Mouse (Mus musculus) hindbrain, embryonic 16.5 days (tissue): ENCODE measurements around the gene Tenm4. TPM values are rescaled to one million over a fixed set of nuclear protein-coding genes. Genes with fewer than 3 reads are reported as not detected.

Experiments used
- ATAC-seq: fragments of 200-750 bp; cut with Nextera tagmentation; 2 replicates; pipeline ENCODE4 v1.8.0; 2017; ENCODE audit warnings: moderate TSS enrichment, moderate library complexity
- H3K27ac ChIP-seq: fragments of 300-500 bp; sonication (generic); 2 replicates; pipeline ENCODE4 v1.5.1; 2014; ENCODE audit warnings: low read depth, mild to moderate bottlenecking, control low read depth, low read length, moderate library complexity
- H3K27me3 ChIP-seq: fragments of 300-500 bp; sonication (generic); replicated peaks from 2 replicates; pipeline ENCODE4 v1.6.1; 2014; ENCODE audit warnings: low read length; ENCODE audit not compliant: control insufficient read depth, insufficient read depth
- H3K36me3 ChIP-seq: fragments of 300-500 bp; sonication (generic); 2 replicates; pipeline ENCODE4 v1.6.1; 2014; ENCODE audit warnings: mild to moderate bottlenecking, low read length, moderate library complexity, mixed read lengths; ENCODE audit not compliant: control insufficient read depth, insufficient read depth
- H3K4me1 ChIP-seq: fragments of 300-500 bp; sonication (generic); 2 replicates; pipeline ENCODE4 v1.6.1; 2014; ENCODE audit warnings: low read depth, low read length; ENCODE audit not compliant: control insufficient read depth, insufficient read depth
- H3K4me2 ChIP-seq: fragments of 300-500 bp; sonication (generic); 2 replicates; pipeline ENCODE4 v1.6.1; 2014; ENCODE audit warnings: mild to moderate bottlenecking, low read length, control low read depth, moderate library complexity
- H3K4me3 ChIP-seq: fragments of 300-500 bp; sonication (generic); 2 replicates; pipeline ENCODE4 v1.5.1; 2014; ENCODE audit warnings: mild to moderate bottlenecking, low read length, control low read depth, moderate library complexity
- H3K9ac ChIP-seq: fragments of 300-500 bp; sonication (generic); 2 replicates; pipeline ENCODE4 v1.6.1; 2014; ENCODE audit warnings: low read depth, mild to moderate bottlenecking, control low read depth, low read length, moderate library complexity
- H3K9me3 ChIP-seq: fragments of 300-500 bp; sonication (generic); 2 replicates; pipeline ENCODE4 v1.6.1; 2014; ENCODE audit warnings: mild to moderate bottlenecking, low read length, moderate library complexity; ENCODE audit not compliant: control insufficient read depth
- WGBS: fragments of 180-500 bp; shearing (Covaris S2); extraction: QIAGEN DNeasy Blood & Tissue Kit; methylation state at CpG from one replicate; pipeline ENCODE4 v1.1.7; 2014; 5-methylcytosine and 5-hydroxymethylcytosine counted together
- polyA plus RNA-seq: library from polyadenylated mRNA; unstranded; fragments of >200 nt; fragmentation: Nextera tagmentation; extraction: Ambion mirVana; gene quantifications from 2 replicates; pipeline ENCODE4 v1.2.1, GENCODE M21; 2015

Tenm4 gene
- polyA plus RNA-seq, 1 experiment from 2014 or later, result 32.4 TPM

DNA sequence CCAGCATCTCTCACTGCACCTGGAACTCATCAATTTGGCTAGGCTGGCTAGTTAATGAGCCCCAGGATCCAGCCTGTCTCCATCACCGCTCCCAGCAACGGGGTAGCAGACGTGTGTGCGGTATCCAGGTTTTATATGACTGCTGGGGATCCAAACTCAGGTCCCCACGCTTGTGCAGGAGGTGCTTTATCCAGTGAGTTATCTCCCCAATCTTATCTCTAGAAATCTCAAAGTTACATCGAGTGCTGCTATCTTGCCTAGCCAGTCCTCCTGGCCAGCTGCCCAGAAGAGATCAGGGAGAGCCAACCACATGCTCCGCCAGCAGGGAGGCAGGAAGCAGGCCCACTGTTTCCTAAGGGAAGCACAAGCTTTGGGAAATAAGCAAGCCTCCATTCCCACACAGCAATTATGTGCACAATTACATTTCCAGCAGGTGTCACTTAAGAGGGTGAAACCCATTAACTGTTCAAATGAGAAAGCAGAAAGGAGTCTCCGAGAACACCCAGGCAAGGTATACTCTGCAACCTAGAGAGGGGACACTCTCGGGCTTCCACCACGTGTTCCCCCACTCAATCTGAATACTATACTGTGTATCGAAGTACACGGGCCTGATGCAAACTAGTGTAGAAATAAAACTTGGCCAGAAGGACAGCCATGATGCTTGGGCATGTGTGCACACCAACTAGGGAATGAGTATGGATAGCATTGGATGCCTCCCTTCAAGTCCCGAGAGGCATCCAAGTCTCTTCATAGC, 246.4 kb downstream of the Tenm4 start:
- Histone ChIP-seq H3K4me2 (no peak overlapping the region), H3K27me3 (no peaks in the 10 kb centered on the region), H3K4me1 (peaks cover 23% of the 10 kb centered on the region), H3K9me3 (no peaks in the 10 kb centered on the region), H3K27ac (no peak overlapping the region), H3K36me3 (no peaks in the 10 kb centered on the region), H3K4me3 (no peak overlapping the region), H3K9ac (no peak overlapping the region)
- WGBS, result 59% methylated on average over 13 of the region's 13 CpGs
- peak; percentile 57 for ATAC-seq

DNA sequence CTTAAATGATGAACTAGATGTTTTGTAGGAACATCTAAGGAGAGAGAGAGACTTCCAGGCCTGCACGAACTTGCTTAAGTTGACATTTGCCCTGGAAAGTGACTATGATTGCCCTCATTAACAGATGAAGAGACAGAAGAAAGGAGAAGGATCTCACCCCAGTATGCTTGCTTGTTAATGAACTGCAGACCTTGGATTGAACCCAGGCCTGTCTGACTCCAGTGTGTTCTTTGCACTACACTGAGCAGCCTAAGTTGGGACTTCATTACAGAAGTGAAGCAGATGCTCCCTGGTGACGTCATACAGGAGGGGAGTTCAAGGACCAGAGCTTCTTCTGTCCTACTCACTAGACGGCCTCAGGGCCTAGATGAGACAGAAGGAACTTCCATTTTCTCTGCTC, 247.1 kb downstream of the Tenm4 start:
- Histone ChIP-seq H3K4me3 (no peak overlapping the region), H3K9ac (no peak overlapping the region), H3K27me3 (no peaks in the 10 kb centered on the region), H3K27ac (no peak overlapping the region), H3K36me3 (no peaks in the 10 kb centered on the region), H3K9me3 (no peaks in the 10 kb centered on the region), H3K4me2 (no peak overlapping the region), H3K4me1 (peaks cover 23% of the 10 kb centered on the region)
- WGBS, result 82% methylated on average over 3 of the region's 3 CpGs
- ATAC-seq, result no peak

DNA sequence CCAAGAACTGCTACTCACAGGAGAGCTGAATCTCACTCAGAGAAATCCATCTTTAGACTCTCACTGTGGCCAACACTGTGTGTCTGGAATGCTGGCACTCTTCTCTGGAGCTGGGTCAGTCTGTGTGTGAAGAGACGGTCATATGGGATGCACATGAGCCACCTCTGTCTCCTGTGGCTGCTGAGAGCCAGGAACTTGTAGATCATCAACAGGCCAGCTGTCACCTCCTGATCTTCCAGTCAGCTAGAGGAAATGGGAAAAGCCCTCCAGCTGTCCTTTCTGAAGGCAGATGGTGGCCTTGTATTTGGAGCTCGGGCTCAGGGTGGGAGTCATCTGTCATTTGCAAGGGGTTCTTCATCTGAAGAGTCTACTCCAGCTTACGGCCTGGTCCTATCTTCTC, 249.0 kb downstream of the Tenm4 start:
- peak; percentile 46; the same call in 1 of the 2 replicates for ATAC-seq
- H3K36me3 ChIP-seq, result no peaks in the 10 kb centered on the region
- H3K27ac ChIP-seq, result no peak overlapping the region
- no peaks in the 10 kb centered on the region for H3K27me3 ChIP-seq
- H3K9me3 ChIP-seq, result no peaks in the 10 kb centered on the region
- WGBS, result 62% methylated on average over 3 of the region's 3 CpGs
- H3K4me2 ChIP-seq, result no peak overlapping the region
- H3K4me1 ChIP-seq, result peaks cover 8% of the 10 kb centered on the region
- no peak overlapping the region for H3K4me3 ChIP-seq
- H3K9ac ChIP-seq, result no peak overlapping the region

DNA sequence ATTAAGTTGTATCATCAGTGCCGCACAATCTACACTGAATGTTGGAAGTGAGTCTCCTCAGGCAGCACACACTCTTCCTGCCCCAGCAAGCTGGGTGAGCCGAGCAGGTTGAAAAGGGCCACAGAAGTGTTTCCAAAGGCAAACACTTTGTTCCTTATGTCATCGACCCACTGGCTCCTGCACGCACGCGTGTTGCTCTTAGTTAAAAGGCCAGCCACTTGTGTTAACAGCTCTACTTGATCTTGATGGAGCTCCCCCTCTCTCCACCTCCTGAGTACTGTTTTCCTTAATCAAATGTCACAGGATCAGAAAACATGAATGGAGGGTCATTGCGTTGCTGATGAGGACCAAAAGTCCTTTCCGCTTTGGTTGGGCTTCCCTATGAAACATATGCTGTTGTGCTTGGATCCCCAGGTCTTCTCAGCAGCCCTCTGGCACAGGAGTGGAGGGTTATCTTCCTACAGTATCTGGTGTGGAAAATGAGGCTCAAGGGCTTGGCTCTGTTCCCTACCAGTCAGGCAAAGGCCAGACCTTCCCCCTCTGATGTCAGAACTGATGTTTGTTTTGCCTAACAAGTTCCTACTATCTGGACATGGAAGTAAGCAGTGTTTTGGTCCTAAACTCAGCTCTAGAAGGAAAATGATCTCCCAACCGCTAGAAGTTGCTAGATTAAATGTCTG, 250.0 kb downstream of the Tenm4 start:
- ATAC-seq, result peak; percentile 28; the same call in 1 of the 2 replicates
- H3K9me3 ChIP-seq, result no peaks in the 10 kb centered on the region
- no peak overlapping the region for H3K9ac ChIP-seq
- no peaks in the 10 kb centered on the region for H3K36me3 ChIP-seq
- no peaks in the 10 kb centered on the region for H3K27me3 ChIP-seq
- no peak overlapping the region for H3K4me2 ChIP-seq
- 78% methylated on average over 9 of the region's 9 CpGs for WGBS
- no peak overlapping the region for H3K27ac ChIP-seq
- H3K4me3 ChIP-seq, result no peak overlapping the region
- H3K4me1 ChIP-seq, result peaks cover 6% of the 10 kb centered on the region

DNA sequence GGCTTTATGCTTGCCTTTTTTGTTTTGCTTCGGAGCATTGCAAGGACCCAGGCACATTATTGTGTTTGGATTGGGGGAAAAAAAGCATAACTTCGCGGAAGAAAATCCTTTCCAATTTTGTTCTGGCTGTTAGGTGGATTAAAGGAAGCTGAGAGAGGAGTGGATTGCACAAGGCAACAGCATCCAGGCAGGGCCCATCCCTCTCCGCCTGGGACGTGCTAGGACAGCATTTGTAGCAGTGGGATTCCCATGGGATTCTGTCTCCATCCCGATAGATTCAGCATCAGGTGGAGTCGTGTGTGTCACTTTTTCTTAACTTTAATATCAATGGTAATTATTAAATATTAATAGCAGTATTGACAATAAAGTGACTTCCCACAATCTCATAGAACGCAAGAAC, 255.9 kb downstream of the Tenm4 start:
- WGBS, result 74% methylated on average over 8 of the region's 8 CpGs

DNA sequence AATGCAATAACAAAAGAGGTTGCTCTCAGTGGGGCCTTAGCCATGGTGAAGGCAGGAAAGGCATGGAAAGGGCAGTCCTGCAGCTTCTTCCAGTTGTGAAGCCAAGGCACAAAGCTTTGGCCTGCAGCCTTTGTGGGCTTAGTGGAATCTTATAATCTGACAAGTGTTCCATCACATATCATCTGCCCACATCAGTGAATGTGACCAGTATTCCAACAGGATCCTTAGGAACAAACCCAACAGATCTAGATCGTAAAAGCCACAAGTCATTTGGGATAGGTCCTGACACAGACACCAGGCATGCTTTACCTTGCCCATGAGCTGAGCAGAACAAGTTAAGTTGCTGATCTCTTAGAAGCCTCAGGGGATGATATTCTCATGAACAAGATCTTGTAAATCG, 262.3 kb downstream of the Tenm4 start:
- Histone ChIP-seq H3K9me3 (no peaks in the 10 kb centered on the region), H3K27me3 (no peaks in the 10 kb centered on the region), H3K4me2 (no peak overlapping the region), H3K9ac (no peak overlapping the region), H3K4me3 (no peak overlapping the region), H3K36me3 (no peaks in the 10 kb centered on the region), H3K4me1 (no peaks in the 10 kb centered on the region), H3K27ac (no peak overlapping the region)
- 97% methylated on average over 2 of the region's 2 CpGs for WGBS
- no peak for ATAC-seq

More for the DNA sequence above, 255.9 kb downstream of the Tenm4 start:
- no peaks in the 10 kb centered on the region for H3K36me3 ChIP-seq
- H3K9ac ChIP-seq, result no peak overlapping the region
- no peaks in the 10 kb centered on the region for H3K4me1 ChIP-seq
- H3K4me2 ChIP-seq, result no peak overlapping the region
- no peak overlapping the region for H3K4me3 ChIP-seq
- no peak for ATAC-seq
- H3K27ac ChIP-seq, result no peak overlapping the region
- H3K9me3 ChIP-seq, result no peaks in the 10 kb centered on the region
- H3K27me3 ChIP-seq, result no peaks in the 10 kb centered on the region

DNA sequence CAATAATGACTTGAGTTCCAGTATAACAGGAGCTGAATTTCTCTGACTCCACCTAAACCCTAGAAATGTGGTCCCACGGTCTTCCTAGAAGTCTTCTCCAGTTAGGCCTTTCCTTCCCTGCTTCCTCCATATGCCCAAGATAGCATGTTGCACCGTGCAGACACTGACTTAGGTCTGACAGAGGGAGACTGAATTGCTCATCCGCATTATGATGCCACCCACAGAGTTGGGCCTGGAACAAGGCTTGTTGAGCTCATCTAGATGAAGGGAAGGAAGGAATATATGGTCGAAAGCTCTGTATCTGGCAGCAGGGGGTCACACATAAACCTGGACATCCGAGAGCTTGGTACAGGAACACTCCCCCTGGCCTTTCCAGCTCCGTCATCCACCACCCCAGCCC, 267.3 kb downstream of the Tenm4 start:
- Histone ChIP-seq H3K4me2 (no peak overlapping the region), H3K27ac (no peak overlapping the region), H3K9me3 (no peaks in the 10 kb centered on the region), H3K4me3 (no peak overlapping the region), H3K36me3 (no peaks in the 10 kb centered on the region), H3K4me1 (no peaks in the 10 kb centered on the region), H3K9ac (no peak overlapping the region), H3K27me3 (no peaks in the 10 kb centered on the region)
- no peak for ATAC-seq
- WGBS, result 90% methylated on average over 6 of the region's 6 CpGs

DNA sequence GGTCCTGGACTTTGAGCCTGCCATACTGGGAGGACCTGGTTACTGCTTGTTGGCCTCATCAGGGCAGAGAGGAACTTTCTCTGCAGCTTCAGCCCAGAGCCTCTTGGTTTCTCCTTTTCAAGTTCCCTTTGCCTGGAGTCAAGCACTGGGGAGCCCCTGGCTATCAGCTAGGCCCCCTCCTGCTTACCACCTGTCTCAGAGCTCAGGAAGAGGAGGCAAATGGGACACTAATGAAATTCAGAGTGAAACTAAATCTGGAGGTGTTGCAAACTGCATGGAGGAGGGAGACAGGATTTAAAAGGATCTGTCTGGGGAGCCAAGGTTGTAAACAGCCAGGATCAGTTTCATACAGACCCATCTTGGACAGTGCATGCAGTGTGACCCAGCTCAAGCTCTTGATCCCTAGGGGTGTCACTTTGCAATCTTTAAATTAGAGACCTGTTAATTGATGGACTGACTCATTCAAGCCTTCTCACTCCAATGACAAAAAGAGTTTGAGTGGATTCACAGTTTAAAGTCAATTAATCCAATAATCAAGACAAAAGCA, 269.2 kb downstream of the Tenm4 start:
- ATAC-seq, result no peak
- no peak overlapping the region for H3K27ac ChIP-seq
- no peak overlapping the region for H3K9ac ChIP-seq
- no peaks in the 10 kb centered on the region for H3K36me3 ChIP-seq
- no peak overlapping the region for H3K4me3 ChIP-seq
- no peaks in the 10 kb centered on the region for H3K27me3 ChIP-seq
- H3K9me3 ChIP-seq, result no peaks in the 10 kb centered on the region
- no peaks in the 10 kb centered on the region for H3K4me1 ChIP-seq
- no peak overlapping the region for H3K4me2 ChIP-seq

DNA sequence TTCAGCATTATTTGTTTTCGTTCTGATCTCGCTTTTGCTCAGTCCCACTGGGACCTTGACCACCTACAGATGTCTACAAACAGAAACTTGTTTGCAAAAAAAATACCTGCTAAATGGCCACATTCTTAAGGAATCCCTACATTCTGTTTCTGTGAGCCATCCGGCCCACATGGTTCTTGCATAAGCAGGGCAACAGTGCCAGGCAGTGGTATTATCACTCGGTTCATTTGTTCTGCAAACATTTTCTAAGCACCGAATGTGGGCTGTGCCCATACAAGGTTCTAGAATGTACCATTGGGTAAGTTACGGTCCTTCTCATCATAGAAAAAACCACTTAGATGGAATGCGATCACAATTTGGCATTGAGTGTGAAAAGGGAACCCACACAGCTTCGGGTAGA, 274.7 kb downstream of the Tenm4 start:
- no peaks in the 10 kb centered on the region for H3K4me1 ChIP-seq
- no peak overlapping the region for H3K4me3 ChIP-seq
- H3K9me3 ChIP-seq, result no peaks in the 10 kb centered on the region
- H3K27me3 ChIP-seq, result no peaks in the 10 kb centered on the region
- no peak overlapping the region for H3K9ac ChIP-seq
- no peak for ATAC-seq
- WGBS, result 88% methylated on average over 8 of the region's 8 CpGs
- no peaks in the 10 kb centered on the region for H3K36me3 ChIP-seq
- H3K27ac ChIP-seq, result no peak overlapping the region
- no peak overlapping the region for H3K4me2 ChIP-seq
